Mouse (Mus musculus) limb, embryonic 15.5 days (tissue): ENCODE data around the gene Gtf2h1. TPM values are rescaled to one million over a fixed set of nuclear protein-coding genes. Genes with fewer than 3 reads are reported as not detected.

Experiments used
- ATAC-seq: fragments of 200-750 bp; cut with Nextera tagmentation; 2 replicates; pipeline ENCODE4 v1.8.0; 2017; ENCODE audit warnings: low read depth, moderate TSS enrichment; ENCODE audit not compliant: insufficient number of reproducible peaks, low FRiP score, low TSS enrichment
- H3K27ac ChIP-seq: fragments of 300-500 bp; sonication (generic); 2 replicates; pipeline ENCODE4 v1.5.1; 2015; ENCODE audit warnings: moderate library complexity, mild to moderate bottlenecking, inconsistent platforms
- H3K27me3 ChIP-seq: fragments of 300-500 bp; sonication (generic); 2 replicates; pipeline ENCODE4 v1.6.1; 2015; ENCODE audit warnings: inconsistent platforms
- H3K36me3 ChIP-seq: fragments of 300-500 bp; sonication (generic); 2 replicates; pipeline ENCODE4 v1.6.1; 2015; ENCODE audit warnings: inconsistent platforms
- H3K4me1 ChIP-seq: fragments of 300-500 bp; sonication (generic); 2 replicates; pipeline ENCODE4 v1.6.1; 2015; ENCODE audit warnings: inconsistent platforms
- H3K4me2 ChIP-seq: fragments of 300-500 bp; sonication (generic); 2 replicates; pipeline ENCODE4 v1.6.1; 2015; ENCODE audit warnings: mild to moderate bottlenecking, inconsistent platforms
- H3K4me3 ChIP-seq: fragments of 300-500 bp; sonication (generic); 2 replicates; pipeline ENCODE4 v1.5.1; 2015; ENCODE audit warnings: mild to moderate bottlenecking, inconsistent platforms
- H3K9ac ChIP-seq: fragments of 300-500 bp; sonication (generic); 2 replicates; pipeline ENCODE4 v1.6.1; 2015; ENCODE audit warnings: inconsistent platforms
- H3K9me3 ChIP-seq: fragments of 300-500 bp; sonication (generic); 2 replicates; pipeline ENCODE4 v1.6.1; 2016; ENCODE audit warnings: inconsistent platforms
- WGBS: fragments of 180-500 bp; shearing (Covaris S2); methylation state at CpG from one replicate; pipeline ENCODE4 v1.1.7; 2015; 5-methylcytosine and 5-hydroxymethylcytosine counted together
- polyA plus RNA-seq: library from polyadenylated mRNA; unstranded; fragments of >200 nt; fragmentation: Nextera tagmentation; extraction: Ambion mirVana; gene quantifications from 2 replicates; pipeline ENCODE4 v1.2.1, GENCODE M21; 2015

Gtf2h1 gene
- polyA plus RNA-seq, result 49.8 and 52.4 TPM in 2 replicates

GRCm38 (mm10) chr7:46795287-46796205, at the start of gene Gtf2h1, which contains the start of gene Hps5:
TSS of gene Gtf2h1 (plus strand) at chr7:46796103.
TSS of gene Hps5 (minus strand) at chr7:46796064.
- peak; percentile 97 for ATAC-seq
- Histone ChIP-seq H3K4me3 (peak within 1 kb of the TSS; percentile 92), H3K9me3 (no peaks in the 10 kb centered on the region), H3K9ac (peak within 1 kb of the TSS; percentile 78), H3K4me2 (peak within 1 kb of the TSS; percentile 87), H3K27ac (peak within 1 kb of the TSS; percentile 85), H3K4me1 (peaks cover 20% of the 10 kb centered on the region), H3K36me3 (peaks cover 15% of the 10 kb centered on the region), H3K27me3 (no peaks in the 10 kb centered on the region)
- under 1% methylated on average over 74 of the region's 75 CpGs for WGBS

GRCm38 (mm10) chr7:46746381-46746780, 49.5 kb upstream of the Gtf2h1 start:
- H3K36me3 ChIP-seq, result no peaks in the 10 kb centered on the region
- WGBS, result 50% methylated on average over 7 of the region's 7 CpGs
- ATAC-seq, result no peak

GRCm38 (mm10) chr7:46748459-46748858, 47.4 kb upstream of the Gtf2h1 start:
- no peaks in the 10 kb centered on the region for H3K9me3 ChIP-seq
- no peak for ATAC-seq
- no peak overlapping the region for H3K4me3 ChIP-seq
- 49% methylated on average over 3 of the region's 3 CpGs for WGBS
- H3K36me3 ChIP-seq, result no peaks in the 10 kb centered on the region
- H3K4me2 ChIP-seq, result no peak overlapping the region
- no peak overlapping the region for H3K27ac ChIP-seq
- H3K4me1 ChIP-seq, result no peaks in the 10 kb centered on the region
- no peak overlapping the region for H3K9ac ChIP-seq
- H3K27me3 ChIP-seq, result no peaks in the 10 kb centered on the region

More at GRCm38 (mm10) chr7:46746381-46746780, 49.5 kb upstream of the Gtf2h1 start:
- Histone ChIP-seq H3K4me3 (no peak overlapping the region), H3K4me1 (no peaks in the 10 kb centered on the region), H3K4me2 (no peak overlapping the region), H3K9me3 (no peaks in the 10 kb centered on the region), H3K27me3 (no peaks in the 10 kb centered on the region), H3K27ac (no peak overlapping the region), H3K9ac (no peak overlapping the region)

- H3K9me3 ChIP-seq, result no peaks in the 10 kb centered on the region
- H3K27me3 ChIP-seq, result no peaks in the 10 kb centered on the region
- H3K36me3 ChIP-seq, result no peaks in the 10 kb centered on the region
- H3K9ac ChIP-seq, result no peak within 1 kb of the TSS
- 57% methylated on average over 3 of the region's 3 CpGs for WGBS
- no peaks in the 10 kb centered on the region for H3K4me1 ChIP-seq
- no peak for ATAC-seq
- no peak within 1 kb of the TSS for H3K4me2 ChIP-seq
- H3K4me3 ChIP-seq, result no peak within 1 kb of the TSS
- H3K27ac ChIP-seq, result no peak within 1 kb of the TSS
Observed at GRCm38 (mm10) chr7:46751490-46751889, 44.4 kb upstream of the Gtf2h1 start, which contains the start of gene Saa2. TSS of gene Saa2 (plus strand) at chr7:46751790.

GRCm38 (mm10) chr7:46761049-46761795, 34.7 kb upstream of the Gtf2h1 start:
- 78% methylated on average over 11 of the region's 11 CpGs for WGBS
- no peaks in the 10 kb centered on the region for H3K27me3 ChIP-seq
- H3K9ac ChIP-seq, result no peak overlapping the region
- H3K4me2 ChIP-seq, result no peak overlapping the region
- H3K36me3 ChIP-seq, result peaks cover 56% of the 10 kb centered on the region
- H3K4me3 ChIP-seq, result no peak overlapping the region
- ATAC-seq, result no peak
- H3K4me1 ChIP-seq, result no peaks in the 10 kb centered on the region
- H3K27ac ChIP-seq, result no peak overlapping the region
- no peaks in the 10 kb centered on the region for H3K9me3 ChIP-seq

- no peak overlapping the region for H3K4me2 ChIP-seq
- 95% methylated on average over 5 of the region's 5 CpGs for WGBS
- no peaks in the 10 kb centered on the region for H3K27me3 ChIP-seq
- no peaks in the 10 kb centered on the region for H3K9me3 ChIP-seq
- no peak overlapping the region for H3K9ac ChIP-seq
- no peak for ATAC-seq
- no peak overlapping the region for H3K27ac ChIP-seq
- no peak overlapping the region for H3K4me3 ChIP-seq
- H3K4me1 ChIP-seq, result no peaks in the 10 kb centered on the region
- H3K36me3 ChIP-seq, result peaks cover 65% of the 10 kb centered on the region
Observed at GRCm38 (mm10) chr7:46762601-46763000, 33.3 kb upstream of the Gtf2h1 start.

GRCm38 (mm10) chr7:46764672-46765071, 31.2 kb upstream of the Gtf2h1 start:
- H3K36me3 ChIP-seq, result peaks cover 79% of the 10 kb centered on the region
- no peak overlapping the region for H3K27ac ChIP-seq
- no peaks in the 10 kb centered on the region for H3K9me3 ChIP-seq
- no peak for ATAC-seq
- WGBS, result 96% methylated on average over 8 of the region's 8 CpGs
- no peak overlapping the region for H3K9ac ChIP-seq
- H3K4me3 ChIP-seq, result no peak overlapping the region
- no peaks in the 10 kb centered on the region for H3K27me3 ChIP-seq
- H3K4me1 ChIP-seq, result no peaks in the 10 kb centered on the region
- H3K4me2 ChIP-seq, result no peak overlapping the region

- Histone ChIP-seq H3K4me3 (no peak overlapping the region), H3K27me3 (no peaks in the 10 kb centered on the region), H3K36me3 (peaks cover 82% of the 10 kb centered on the region), H3K4me2 (no peak overlapping the region), H3K9ac (no peak overlapping the region), H3K27ac (no peak overlapping the region), H3K9me3 (no peaks in the 10 kb centered on the region), H3K4me1 (no peaks in the 10 kb centered on the region)
- ATAC-seq, result no peak
Observed at GRCm38 (mm10) chr7:46767371-46767770, 28.5 kb upstream of the Gtf2h1 start.

- no peaks in the 10 kb centered on the region for H3K27me3 ChIP-seq
- ATAC-seq, result no peak
- H3K4me2 ChIP-seq, result no peak overlapping the region
- no peak overlapping the region for H3K4me3 ChIP-seq
- no peak overlapping the region for H3K9ac ChIP-seq
- 90% methylated on average over 7 of the region's 7 CpGs for WGBS
- H3K4me1 ChIP-seq, result no peaks in the 10 kb centered on the region
- peaks cover 82% of the 10 kb centered on the region for H3K36me3 ChIP-seq
- no peaks in the 10 kb centered on the region for H3K9me3 ChIP-seq
- H3K27ac ChIP-seq, result no peak overlapping the region
Observed at GRCm38 (mm10) chr7:46768451-46768850, 27.5 kb upstream of the Gtf2h1 start.

- no peaks in the 10 kb centered on the region for H3K4me1 ChIP-seq
- H3K9ac ChIP-seq, result no peak overlapping the region
- no peak overlapping the region for H3K4me2 ChIP-seq
- no peak for ATAC-seq
- no peak overlapping the region for H3K4me3 ChIP-seq
- H3K27me3 ChIP-seq, result no peaks in the 10 kb centered on the region
- H3K9me3 ChIP-seq, result no peaks in the 10 kb centered on the region
- WGBS, result 60% methylated on average over 4 of the region's 4 CpGs
- no peak overlapping the region for H3K27ac ChIP-seq
- H3K36me3 ChIP-seq, result peaks cover 86% of the 10 kb centered on the region
Observed at GRCm38 (mm10) chr7:46770706-46771105, 25.2 kb upstream of the Gtf2h1 start.

GRCm38 (mm10) chr7:46789177-46789849, 6.6 kb upstream of the Gtf2h1 start:
- H3K4me2 ChIP-seq, result no peak overlapping the region
- H3K9me3 ChIP-seq, result no peaks in the 10 kb centered on the region
- ATAC-seq, result no peak
- 86% methylated on average over 5 of the region's 5 CpGs for WGBS
- peaks cover 48% of the 10 kb centered on the region for H3K36me3 ChIP-seq
- no peaks in the 10 kb centered on the region for H3K27me3 ChIP-seq
- no peak overlapping the region for H3K9ac ChIP-seq
- no peak overlapping the region for H3K27ac ChIP-seq
- peaks cover 4% of the 10 kb centered on the region; the same call in 1 of the 2 replicates for H3K4me1 ChIP-seq
- H3K4me3 ChIP-seq, result no peak overlapping the region
